Mouse (Mus musculus): Measurements from ENCODE around the gene Nectin1. TPM values are rescaled to one million over a fixed set of nuclear protein-coding genes. Genes with fewer than 3 reads are reported as not detected.

Nectin1 gene
- 10 to 100 TPM; 18.2 to 21.7 TPM for total RNA-seq (2021)
- long read RNA-seq, experiment 1, partial matches to known transcripts = 0 of 9 reads
- long read RNA-seq, experiment 1, other reads (novel, unspliced or antisense) = 9 of 9 reads
- long read RNA-seq, experiment 2, partial matches to known transcripts = 0 of 2 reads
- long read RNA-seq, experiment 2, other reads (novel, unspliced or antisense) = 2 of 2 reads

DNA sequence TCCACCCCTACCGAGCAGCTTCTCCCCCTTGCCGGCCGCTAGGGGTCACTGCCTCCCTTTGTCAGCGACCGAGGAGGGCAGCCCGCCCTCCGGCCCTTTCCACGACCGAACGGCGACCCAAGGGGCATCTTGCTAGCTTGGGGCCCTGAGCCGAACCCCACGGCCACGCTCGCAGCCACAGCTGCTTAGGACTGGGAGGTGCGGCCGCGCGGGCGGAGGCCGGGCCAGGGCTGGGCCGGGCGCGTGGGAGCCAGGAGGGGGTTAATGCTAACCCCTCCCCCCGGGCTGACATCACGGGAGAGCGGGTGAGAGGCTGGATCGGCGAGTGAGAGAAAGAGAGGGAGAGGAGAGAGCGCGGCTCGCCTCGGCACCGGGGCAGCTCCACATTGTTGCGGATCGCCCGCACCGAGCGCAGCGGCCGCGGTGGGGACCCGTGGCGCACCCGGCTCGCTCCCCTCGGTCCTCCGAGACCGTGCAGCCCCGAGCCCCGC is at the start of gene Nectin1:
TSS of gene Nectin1 (plus strand) at position 338 of the 491 bp plus-strand sequence.
- peak; percentile 94 for DNase-seq

- DNase-seq = peak; percentile 83
These were observed 45.6 kb upstream of the Nectin1 start for GRCm38 (mm10) chr9:43698080-43698712.

DNA sequence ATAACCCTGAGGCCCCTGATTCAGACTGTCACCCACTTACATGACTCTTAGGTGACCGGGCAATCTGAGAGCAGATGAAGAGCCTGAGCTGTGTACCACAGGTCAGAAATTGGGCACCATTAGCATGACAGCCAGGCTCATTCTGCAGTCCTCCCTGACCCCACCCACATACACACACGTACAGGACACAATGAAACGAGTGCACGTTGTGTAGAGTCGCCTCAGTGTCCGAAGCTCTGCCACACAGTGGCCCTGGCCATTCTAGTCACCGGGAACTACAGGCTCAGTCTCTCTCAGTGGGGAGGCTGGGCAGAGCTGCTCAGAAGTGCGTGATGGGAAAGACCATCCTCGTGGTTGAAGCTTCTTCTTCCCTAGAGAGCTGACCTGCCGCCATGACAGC is 44.9 kb upstream of the Nectin1 start:
- no peak for DNase-seq

- DNase-seq = no peak
These were observed 44.2 kb upstream of the Nectin1 start for GRCm38 (mm10) chr9:43699417-43700225.

- DNase-seq = no peak
These were observed 43.6 kb upstream of the Nectin1 start for GRCm38 (mm10) chr9:43700226-43700579.

GRCm38 (mm10) chr9:43701748-43702147 is 42.0 kb upstream of the Nectin1 start:
- no peak for DNase-seq

DNA sequence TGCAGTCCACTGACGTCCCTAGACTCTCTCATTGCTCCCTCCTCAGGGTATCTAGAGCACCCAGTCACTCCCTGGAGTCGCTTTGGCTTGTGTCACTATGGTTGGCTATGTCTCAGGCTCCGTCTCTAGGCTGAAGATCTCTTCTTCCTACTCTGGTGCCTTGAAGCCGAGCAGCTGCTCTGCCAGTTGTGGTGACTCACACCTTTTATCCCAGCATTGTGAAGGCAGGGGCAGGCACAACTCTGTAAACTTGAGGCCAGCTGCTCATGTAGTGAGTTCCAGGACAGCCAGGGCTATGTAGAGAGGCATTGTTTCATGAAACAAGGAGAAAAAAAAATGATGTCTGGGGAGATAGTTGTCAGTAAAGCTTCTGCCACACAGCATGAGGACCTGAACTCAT is 36.2 kb upstream of the Nectin1 start:
- DNase-seq = no peak

DNA sequence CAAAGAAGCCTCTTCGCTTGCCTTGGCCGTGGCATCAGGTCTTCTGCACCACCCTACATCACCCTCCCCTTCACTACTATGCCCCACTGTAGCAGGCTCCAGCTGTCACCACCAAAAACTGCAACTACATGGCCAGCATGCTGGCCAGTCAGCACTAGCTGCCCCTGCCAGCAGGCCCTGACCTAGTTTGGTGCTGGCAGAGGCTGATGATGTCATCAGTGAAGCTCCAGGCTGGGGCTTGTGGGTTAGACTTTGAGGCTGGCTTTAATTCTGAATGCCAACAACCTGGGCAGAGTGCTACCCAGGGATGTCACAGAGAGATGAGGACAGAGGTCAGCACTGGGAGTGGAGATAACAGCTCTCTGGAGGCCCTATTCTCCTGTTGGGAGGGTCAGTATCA is 35.1 kb upstream of the Nectin1 start:
- DNase-seq = peak; percentile 64

GRCm38 (mm10) chr9:43713432-43713831 is 30.4 kb upstream of the Nectin1 start:
- no peak for DNase-seq

DNA sequence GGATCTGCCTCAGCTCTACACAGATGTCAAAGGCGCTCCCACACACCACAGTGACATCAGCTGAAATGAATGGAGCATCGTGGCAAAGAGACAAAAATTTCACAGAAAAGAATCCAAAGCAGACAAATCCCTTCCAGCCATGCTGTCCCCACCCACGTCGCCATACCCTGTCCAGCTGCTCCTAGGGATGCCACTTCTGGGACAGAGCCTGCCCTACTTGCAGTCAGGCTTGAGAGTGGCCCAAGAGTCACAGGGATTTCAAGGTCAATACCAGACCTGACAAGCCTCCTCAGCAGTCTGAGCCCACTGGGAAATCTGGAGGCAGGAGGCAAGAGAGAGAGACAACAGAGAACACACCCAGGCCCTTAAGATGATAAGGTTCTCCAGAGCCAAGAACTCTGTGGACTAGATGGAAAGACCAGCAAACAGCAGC is 24.4 kb upstream of the Nectin1 start:
- no peak for DNase-seq

DNA sequence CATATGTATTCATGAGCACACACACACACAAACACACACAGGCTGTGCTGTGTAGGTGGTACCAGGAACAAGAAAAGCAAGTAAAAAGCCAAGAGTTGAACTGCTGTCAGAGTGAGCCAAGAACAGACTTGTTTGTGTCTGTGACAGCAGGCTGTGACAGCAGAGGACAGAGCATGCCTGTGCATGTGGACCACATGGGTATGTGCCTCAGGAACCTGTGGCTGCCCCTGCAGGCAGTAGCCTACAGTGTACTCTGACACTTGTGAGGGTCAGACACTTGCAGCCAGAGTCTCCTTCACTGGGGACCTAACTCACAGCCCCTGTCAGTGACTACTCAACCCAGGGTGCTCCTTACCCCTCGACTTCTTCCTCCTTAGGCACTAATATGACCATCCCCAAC is 23.7 kb upstream of the Nectin1 start:
- DNase-seq = no peak

- DNase-seq = no peak
These were observed 19.7 kb upstream of the Nectin1 start for GRCm38 (mm10) chr9:43724093-43724492.

DNA sequence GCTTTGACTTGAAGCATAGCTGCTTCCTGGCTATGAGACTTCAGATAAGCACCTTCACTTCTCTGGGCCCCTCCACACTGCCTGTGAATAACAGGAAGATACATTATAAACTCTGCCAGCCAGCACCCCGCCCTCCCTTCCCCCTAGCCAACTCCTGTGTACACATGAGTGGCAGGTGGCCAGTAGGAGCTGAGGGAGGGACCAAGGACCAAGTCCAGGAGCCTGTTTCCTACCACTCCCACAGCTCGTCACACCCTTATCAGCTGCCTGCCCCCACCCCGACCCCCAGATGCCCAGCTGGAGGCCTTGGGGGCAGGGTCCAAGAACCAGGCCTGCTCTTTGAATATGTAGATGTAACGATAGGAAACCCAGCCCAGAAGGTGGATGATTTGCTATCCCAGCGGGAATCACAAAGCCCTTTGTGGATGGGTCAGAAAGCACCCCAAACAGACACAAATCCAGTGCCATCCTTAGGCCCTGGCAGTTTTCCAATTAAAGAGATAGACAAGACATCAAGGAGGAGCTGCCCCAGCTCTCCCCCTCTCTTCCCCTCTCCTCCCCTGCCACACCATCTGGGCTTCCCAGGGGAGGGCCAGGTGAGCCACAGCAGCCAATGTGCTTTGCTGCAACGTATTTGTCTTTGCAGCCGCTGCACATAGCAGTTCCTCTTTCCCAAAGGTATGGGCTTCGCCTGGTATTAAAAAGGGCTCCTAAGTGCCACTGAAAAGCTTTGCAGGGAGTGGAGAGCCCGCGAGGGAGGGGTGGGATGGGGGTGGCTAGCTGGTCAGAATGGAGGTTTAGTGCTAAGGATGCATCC is 14.1 kb upstream of the Nectin1 start:
- no peak for DNase-seq

DNA sequence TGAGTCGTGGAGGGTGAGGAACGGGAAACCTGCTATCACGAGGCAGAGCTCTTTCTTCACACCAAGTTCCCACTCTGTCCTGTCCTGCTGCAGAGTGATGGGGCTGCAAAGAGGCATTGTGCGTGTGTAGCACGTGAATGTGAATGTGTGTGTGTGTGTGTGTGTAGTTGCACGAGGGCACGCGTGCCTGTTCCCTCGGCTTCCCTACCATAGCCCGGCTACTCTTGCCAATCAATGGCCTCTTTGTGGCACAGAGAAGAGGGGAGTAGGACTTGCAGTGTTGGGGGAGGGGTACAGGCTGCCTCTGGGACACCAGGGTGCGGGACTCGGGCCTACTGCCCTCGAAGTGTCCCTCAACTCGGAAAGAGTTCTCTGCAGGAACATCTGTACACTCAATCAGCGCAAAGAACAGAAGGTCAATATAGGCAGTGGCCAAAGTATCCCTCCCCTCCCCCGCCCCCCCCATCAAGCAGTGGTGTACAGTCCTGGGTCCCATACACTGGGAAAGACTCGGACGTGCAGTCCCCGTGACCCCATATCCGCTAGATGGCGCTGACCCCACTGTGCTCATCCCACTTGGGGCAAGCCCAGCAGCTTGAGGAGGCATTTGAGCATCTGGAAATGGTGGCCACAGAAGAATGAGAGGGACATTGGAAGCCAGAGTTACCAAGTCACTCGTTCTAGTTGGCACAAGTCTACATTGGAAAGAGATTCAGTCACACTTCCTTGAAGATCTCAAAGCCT is 13.3 kb upstream of the Nectin1 start:
- DNase-seq = peak; percentile 73

- peak; percentile 59 for DNase-seq
These were observed 11.9 kb upstream of the Nectin1 start for GRCm38 (mm10) chr9:43731880-43732279.

- DNase-seq = no peak
These were observed 11.1 kb upstream of the Nectin1 start for GRCm38 (mm10) chr9:43732671-43733070.

- no peak for DNase-seq
These were observed 8.8 kb upstream of the Nectin1 start for GRCm38 (mm10) chr9:43734952-43735351.

- DNase-seq = no peak
These were observed 7.6 kb upstream of the Nectin1 start for GRCm38 (mm10) chr9:43736046-43736730.

DNA sequence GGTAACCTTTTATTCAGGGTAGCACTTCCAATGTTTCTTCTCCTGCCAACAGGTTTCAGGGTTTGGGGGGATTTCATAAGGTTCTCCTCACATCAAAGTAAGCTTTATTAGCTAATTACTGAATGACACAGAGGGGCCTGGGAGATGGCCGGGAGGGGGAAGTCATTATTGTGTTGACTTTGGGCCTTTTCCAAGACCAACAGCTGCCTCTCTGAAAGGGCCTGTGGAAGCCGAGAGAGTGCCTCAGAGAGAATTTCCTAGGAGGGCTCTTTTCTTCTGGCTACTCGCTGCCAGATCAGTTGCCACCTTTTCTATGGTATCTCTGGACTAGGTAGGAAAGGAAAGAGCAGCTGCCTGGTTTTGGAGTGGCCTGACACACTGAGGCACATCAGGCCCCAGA is 6.5 kb upstream of the Nectin1 start:
- DNase-seq = no peak

DNA sequence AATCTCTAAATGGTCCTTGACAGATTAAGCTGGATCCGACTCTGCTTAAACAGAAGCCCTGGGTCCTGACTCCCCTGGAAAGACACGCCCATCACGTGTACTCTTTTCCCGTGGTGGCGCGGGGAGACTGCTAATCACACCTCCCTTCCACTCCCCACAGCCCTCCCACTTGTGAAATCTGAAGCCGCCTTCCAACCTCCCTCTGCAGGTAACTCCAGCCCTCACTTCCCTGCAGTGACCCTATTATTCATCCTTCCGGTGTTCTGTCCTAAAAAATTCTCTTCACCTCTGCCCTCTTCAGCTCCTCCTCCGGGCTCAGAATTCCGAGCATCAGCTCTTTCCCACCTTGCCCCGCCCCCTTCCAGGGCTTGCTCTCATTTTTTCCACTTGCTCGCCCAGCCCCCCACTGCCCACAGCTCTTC is 5.9 kb upstream of the Nectin1 start:
- DNase-seq = no peak

DNA sequence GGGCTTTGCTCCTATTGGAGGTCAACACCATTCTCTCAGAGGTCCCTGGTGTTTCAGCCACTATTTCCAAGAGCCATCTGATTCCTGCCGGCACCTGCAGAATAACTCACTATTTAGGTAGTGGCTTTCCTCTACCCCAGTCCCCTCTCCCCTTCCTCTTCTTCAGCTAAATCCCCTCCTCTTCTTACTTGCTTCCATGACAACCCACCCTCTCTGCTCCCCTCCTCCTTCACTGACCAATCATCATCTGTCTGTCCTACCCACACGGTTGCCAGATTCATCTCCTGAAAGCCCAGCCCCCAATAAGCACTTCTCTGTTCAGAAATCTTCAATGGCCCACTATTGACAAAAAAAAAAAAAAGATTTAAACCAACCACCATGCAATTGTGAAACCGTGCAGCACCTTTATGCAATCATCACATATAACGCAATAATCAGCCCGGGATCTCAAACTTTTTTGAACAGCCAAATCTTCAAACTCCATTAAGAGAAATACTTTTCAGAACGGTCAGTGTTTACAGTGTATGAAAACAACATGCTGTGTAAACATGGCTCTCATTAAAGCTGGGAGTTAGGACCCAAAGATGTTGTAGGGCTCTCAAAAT is 5.2 kb upstream of the Nectin1 start:
- DNase-seq = no peak

Data from adrenal gland, postnatal 10 days (tissue).